10 mouse cellular contexts compared by ENCODE assay signal in the genomic region with DNA sequence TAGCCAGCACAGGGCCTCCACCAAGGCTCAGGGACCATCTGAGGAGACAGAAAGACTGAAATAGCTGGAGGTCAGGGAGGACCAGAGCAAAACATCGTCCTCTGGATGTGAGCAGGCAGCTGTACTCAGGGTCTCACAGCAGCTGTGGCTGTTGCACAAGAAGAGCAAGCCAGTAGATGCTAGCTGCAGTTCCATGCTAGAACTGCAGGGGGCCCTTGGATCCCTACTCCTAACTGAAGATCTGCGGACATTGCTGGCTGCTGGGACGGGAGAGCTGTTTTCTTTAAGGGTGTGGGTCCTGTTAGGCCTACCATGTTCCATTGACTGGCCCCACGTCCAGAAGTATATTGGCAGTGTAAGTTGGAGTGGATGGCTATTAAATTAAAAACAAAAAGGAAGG.
A peak's percentile ranks its signal among the peaks of the same experiment; 100 is the strongest.
DNase-seq lines count a peak whose midpoint lies in the region; ATAC-seq lines count a peak whose summit lies in the region.
"Had no signal": no experiment of that assay in that cellular context is flagged by ENCODE, and none has a peak within 500 bp of the region (broad histone marks: within the 10 kb centered on the region; RNA-seq: fewer than 3 reads in every experiment).

No protein-coding gene starts in this region.

- no peaks in the 10 kb centered on the region for H3K9me3 ChIP-seq in limb, embryonic 10.5 days (replicated peaks)

- ATAC-seq in neutrophil, adult 5-6 weeks (ENCODE audit: extremely low read depth, insufficient number of reproducible peaks, low FRiP score, poor library complexity, severe bottlenecking), result peak; percentile 53; the same call in 1 of the 2 replicates

- H3K27ac ChIP-seq in limb, embryonic 10.5 days, result no peak overlapping the region
- H3K27ac ChIP-seq: embryonic facial prominence, embryonic 12.5 days had no signal

- no peak overlapping the region for H3K4me3 ChIP-seq in limb, embryonic 10.5 days
- H3K4me3 ChIP-seq: embryonic facial prominence, embryonic 12.5 days; megakaryocyte, embryonic 14.5 days had no signal

- no peaks in the 10 kb centered on the region for H3K27me3 ChIP-seq in limb, embryonic 10.5 days (ENCODE audit: low read depth, poor library complexity, severe bottlenecking)
- H3K27me3 ChIP-seq: embryonic facial prominence, embryonic 12.5 days had no signal

- DNase-seq in layer of hippocampus, postnatal 10 days (ENCODE audit: low spot score in 2 of 2), result peak; percentile 22 to 29
- DNase-seq in layer of hippocampus, adult 9-11 months, result no peak
- DNase-seq in ZHBTc4 (ENCODE audit: low read depth, low spot score), result peak; percentile 82
- peak; percentile 46 for DNase-seq in forelimb bud, embryonic 11.5 days (ENCODE audit: low read depth, low spot score)
- peak; percentile 46 for DNase-seq in limb, embryonic 10.5 days (ENCODE audit: low spot score)
- no peak for DNase-seq in frontal cortex, postnatal 10 days (ENCODE audit: low spot score in 2 of 2)
- no peak for DNase-seq in cerebellum, adult 18-20 months

- peaks cover 30% of the 10 kb centered on the region for H3K4me1 ChIP-seq in limb, embryonic 10.5 days

- no peaks in the 10 kb centered on the region for H3K36me3 ChIP-seq in limb, embryonic 10.5 days
- H3K36me3 ChIP-seq: embryonic facial prominence, embryonic 12.5 days had no signal

- 63% methylated on average over 4 of the region's 4 CpGs for WGBS in limb, embryonic 10.5 days

Comparison
In these comparisons a context has a peak if more than half of its experiments do, and no peak if none do; other contexts are left out.
1. DNase-seq: peak in layer of hippocampus, postnatal 10 days (2 of 2), ZHBTc4 (single experiment), forelimb bud, embryonic 11.5 days (single experiment) and limb, embryonic 10.5 days (single experiment); none in layer of hippocampus, adult 9-11 months (single experiment), frontal cortex, postnatal 10 days (0 of 2) and cerebellum, adult 18-20 months (0 of 2).